Mouse (Mus musculus): ENCODE data around the gene Ttc38.
A peak's percentile ranks its signal among the peaks of the same experiment; 100 is the strongest.

Gene Ttc38

GRCm38 (mm10) chr15:85831954-85832590 is at the start of gene Ttc38:
Gene Ttc38 (plus strand): TSS chr15:85832306.
- peak; percentile 84 for DNase-seq

DNA sequence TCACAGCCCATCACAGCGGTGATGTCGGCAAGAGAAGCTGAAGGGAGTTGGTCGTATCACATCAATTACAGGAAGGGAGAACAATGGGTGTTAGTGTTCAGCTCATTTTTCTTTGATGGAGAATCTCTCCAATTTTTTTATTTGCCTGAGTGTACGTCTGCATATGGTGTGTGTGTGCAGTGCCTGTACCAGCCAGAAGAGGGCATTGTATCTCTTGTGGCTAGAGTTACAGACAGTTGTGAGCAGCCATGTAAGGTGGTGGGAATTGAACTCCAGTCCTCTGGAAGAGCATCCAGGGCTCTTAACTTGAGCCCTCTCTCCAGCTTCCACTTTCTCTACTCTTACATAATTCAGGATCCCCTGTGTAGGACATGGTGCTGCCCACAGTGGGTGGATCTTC is 49.0 kb upstream of the Ttc38 start:
- no peak for DNase-seq

GRCm38 (mm10) chr15:85784341-85784740 is 47.8 kb upstream of the Ttc38 start:
- DNase-seq = no peak

- no peak for DNase-seq
These were observed 45.4 kb upstream of the Ttc38 start for GRCm38 (mm10) chr15:85786711-85787110.

GRCm38 (mm10) chr15:85787482-85787881 is 44.6 kb upstream of the Ttc38 start:
- DNase-seq = peak; percentile 16

- DNase-seq = no peak
These were observed 44.1 kb upstream of the Ttc38 start for GRCm38 (mm10) chr15:85788051-85788450.

GRCm38 (mm10) chr15:85788633-85789032 is 43.5 kb upstream of the Ttc38 start:
- DNase-seq = no peak

GRCm38 (mm10) chr15:85791449-85791848 is 40.7 kb upstream of the Ttc38 start:
- no peak for DNase-seq

GRCm38 (mm10) chr15:85792819-85793218 is 39.3 kb upstream of the Ttc38 start:
- DNase-seq = no peak

DNA sequence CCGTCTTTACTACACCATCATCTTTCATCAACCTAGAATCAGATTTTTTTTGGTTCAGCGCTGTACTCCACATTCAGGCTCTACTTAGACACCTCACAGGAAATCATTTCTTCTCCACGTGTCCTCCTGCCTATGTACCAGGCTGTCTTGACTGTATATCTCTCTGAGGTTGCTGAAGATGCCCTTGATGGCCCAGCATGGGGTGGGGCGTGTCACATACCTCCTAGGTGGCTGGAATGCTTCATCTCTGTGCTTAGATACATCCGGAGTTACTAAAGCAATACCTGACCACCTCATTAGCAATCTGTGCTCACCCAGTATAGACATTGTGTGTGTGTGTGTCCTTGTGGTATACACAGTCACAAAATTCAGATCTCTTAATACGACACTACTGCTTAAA is 36.6 kb upstream of the Ttc38 start:
- no peak for DNase-seq

DNA sequence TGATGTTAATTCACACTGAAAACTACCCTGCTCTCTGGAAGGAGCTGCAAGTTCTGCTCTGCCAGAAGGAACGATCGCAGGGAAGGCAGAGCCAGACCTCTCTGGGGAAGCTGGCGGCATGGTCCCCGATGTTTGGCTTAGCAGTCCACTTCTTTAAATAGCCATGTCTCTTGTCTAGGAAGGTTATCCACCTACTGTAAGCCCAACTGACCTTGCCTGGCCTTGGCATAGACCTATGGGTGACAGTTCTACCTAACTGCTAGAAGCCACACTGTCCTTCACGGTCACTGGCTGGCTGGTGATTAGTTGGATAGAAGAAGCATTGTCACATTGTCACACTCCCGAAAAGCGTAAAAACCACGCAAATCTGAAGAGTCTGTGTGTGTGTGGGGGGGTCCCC is 33.4 kb upstream of the Ttc38 start:
- DNase-seq = no peak

GRCm38 (mm10) chr15:85802931-85803330 is 29.2 kb upstream of the Ttc38 start:
- no peak for DNase-seq

- DNase-seq = no peak
These were observed 25.2 kb upstream of the Ttc38 start for GRCm38 (mm10) chr15:85806886-85807285.

GRCm38 (mm10) chr15:85807404-85807803 is 24.7 kb upstream of the Ttc38 start:
- DNase-seq = no peak

DNA sequence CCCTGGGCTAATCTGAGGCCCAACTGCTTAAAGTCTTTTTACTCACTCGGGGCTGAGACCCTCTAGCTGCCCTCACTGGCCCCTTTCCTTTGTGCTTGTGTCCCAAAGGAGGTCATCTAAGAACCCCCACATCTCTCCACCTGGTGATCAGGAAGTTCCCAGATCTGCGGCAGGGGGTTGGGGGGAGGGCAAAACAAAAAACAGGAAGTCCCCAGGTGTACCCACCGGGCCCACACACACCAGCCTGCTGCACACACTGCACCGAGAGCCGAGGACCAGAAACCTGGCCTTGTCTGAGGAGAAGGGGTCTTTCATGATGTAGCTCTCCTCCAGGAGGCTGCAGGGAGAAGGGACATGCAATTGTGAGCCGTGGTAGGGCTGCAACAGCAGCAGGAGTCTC is 24.1 kb upstream of the Ttc38 start:
- no peak for DNase-seq

DNA sequence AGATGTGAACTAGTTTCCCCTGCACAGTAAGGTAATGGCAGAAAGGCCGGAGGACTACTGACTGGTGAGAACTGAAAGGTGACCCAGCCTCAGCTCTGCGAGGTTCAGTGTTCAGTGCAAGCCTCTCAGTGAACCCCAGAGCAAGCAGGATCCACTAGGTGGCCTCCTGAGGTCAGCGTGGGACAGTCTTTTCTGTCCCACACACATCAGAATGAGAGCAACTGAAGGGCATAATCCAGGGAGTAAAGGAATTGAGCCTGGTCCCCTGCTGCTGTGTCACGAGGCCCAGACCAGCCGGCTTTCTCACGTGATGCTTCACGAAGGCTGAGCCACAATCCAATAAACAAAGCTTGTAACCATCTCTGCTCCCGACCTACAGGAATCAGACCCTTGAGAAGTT is 23.7 kb upstream of the Ttc38 start:
- DNase-seq = no peak

DNA sequence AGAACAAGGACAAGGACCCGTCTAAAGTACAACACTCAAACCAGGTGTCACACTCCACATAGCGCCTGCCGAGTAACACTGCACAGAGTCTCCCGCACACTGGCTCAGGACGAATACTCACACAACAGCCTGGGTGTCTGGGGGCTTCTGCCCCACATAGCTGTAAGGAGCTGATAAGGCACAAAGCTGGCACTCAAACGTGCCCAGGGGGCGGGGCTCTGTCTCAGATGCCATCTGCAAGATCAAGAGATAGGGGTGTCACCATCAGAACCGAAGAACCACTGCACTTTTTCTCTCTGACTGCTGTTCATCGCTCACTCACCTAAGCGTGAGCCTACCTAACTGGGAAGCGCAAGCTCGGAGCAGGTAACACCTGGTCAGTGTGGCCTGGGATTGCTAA is 23.0 kb upstream of the Ttc38 start:
- no peak for DNase-seq

- no peak for DNase-seq
These were observed 21.7 kb upstream of the Ttc38 start for GRCm38 (mm10) chr15:85810462-85810805.

GRCm38 (mm10) chr15:85810806-85811521 is 21.1 kb upstream of the Ttc38 start:
- peak; percentile 76 for DNase-seq

DNA sequence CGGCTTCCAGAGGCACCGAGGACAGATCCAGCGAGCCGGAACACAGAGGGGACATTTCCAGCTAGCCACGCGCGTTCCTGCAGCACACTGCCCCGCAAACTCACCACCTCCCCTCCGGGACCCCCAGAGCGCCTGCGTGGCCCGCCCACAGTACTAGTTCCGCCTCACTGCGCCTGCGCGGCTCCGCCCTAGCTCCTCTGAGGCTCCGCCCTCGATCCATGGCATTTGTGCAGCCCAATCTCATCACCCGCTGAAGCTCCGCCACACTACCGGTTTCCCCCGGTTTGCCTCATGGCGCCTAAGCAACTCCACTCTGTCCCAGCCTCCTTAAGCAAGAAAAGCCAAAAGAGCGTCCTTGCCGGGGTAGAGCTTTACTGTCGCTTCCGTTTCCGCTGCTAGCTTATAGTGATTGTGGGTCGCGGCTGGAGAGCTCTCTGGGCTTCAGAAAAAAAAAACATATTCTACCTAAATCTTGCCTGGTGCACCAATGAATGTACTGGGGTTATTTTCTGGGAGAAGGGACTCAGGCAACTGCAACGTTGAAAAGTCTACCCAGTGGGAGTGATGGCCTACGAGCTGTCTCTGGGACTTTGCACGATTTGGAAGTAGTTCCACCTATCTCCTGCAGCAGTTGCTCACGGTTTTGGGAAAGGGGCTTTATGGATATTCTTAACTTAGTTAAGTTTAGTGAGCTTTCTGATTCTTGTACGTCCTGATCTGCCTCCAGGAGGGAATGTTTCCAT is 20.4 kb upstream of the Ttc38 start, which contains the start of gene Cdpf1:
TSS of gene Cdpf1 (minus strand) at position 163 of the 743 bp plus-strand sequence.
- peak; percentile 98 for DNase-seq

DNA sequence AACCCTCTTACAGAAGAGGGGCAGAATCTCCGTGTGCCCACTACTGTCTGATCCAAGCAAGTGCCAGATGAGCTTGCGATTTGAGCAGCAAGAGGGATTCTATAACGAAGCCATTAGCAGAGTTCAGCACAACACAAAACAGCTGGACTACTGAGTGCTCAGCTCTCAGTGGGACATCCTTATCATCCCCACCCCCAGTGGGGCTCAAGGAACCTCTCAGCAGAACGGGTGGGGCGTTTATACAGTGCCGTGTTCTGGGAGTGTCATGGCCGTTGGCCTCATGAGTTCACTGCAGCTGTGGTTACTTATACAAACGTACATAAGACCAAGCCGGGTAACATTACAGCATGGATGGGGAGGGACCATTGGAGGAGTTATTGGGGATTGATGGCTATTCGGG is 18.7 kb upstream of the Ttc38 start:
- DNase-seq = peak; percentile 52

DNA sequence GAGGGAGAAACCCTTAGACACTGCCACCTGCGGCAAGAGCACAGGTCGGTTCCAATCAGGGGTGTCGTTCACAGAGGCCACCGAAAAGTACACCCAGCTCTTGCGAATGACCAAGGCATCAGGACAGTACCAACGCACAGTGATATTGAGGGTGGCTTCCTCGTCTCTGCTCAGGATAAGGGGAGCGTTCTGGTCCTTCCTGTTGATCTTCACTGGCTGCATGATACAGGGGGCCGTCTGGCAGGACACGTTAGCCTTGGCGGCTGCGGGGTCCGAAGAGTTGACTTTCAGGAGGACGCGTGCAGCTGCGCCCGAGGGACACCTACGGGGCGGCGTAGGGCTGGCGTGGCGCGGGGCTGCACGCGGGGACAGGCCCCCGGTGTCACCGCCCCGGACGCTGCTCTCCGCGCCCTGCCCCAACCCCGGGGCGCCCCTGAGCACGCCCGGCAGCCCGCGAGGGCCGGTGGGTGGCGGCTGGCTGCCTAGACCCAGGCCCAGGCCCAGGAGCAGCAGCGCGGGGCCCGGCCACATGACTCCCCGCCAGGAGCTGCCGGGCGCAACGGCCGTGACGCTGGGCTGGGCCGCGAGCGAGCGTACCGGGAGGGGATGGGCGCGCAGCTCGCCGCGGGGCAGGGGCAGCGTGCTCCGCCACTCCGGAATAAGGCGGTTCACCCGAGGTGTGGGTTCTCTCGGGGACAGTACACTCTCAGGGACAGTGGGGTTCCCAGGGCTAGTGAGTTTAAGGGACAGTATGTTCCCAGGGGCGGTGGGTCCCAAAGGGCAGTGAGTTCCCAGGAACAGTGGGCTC is 10.7 kb upstream of the Ttc38 start, which contains the start of gene Pkdrej:
TSS of gene Pkdrej (minus strand) at position 532 of the 808 bp plus-strand sequence.
- peak; percentile 23 for DNase-seq

DNA sequence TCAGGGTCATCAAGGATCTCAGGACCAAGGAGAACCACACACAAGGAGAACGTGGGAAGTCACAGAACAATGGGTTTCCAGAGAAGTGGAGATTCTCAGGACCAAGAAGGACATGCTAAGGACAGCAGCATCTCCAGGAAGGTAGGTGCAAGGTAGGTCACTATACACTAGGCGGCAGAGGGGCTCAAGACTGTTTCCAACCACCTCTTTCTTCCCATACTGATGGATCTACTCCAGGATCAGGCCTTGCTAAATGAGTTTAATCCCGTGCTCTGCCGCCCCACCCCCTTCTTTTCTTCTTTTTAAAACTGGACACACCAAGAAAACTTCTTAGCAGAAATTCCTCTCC is 10.1 kb upstream of the Ttc38 start:
- no peak for DNase-seq

Measured in liver (tissue).